Mouse (Mus musculus) lung, postnatal 14 days (tissue): ENCODE measurements around the gene Hcn2.
"Not testable (repeated sequence)": the region's sequence is repeated elsewhere in the genome, so short reads cannot be mapped to it uniquely, and the experiment has no call there.

ENCODE experiments used
- DNase-seq: peaks from one replicate; pipeline ENCODE4 v3.0.0; 2021

Gene Hcn2

DNA sequence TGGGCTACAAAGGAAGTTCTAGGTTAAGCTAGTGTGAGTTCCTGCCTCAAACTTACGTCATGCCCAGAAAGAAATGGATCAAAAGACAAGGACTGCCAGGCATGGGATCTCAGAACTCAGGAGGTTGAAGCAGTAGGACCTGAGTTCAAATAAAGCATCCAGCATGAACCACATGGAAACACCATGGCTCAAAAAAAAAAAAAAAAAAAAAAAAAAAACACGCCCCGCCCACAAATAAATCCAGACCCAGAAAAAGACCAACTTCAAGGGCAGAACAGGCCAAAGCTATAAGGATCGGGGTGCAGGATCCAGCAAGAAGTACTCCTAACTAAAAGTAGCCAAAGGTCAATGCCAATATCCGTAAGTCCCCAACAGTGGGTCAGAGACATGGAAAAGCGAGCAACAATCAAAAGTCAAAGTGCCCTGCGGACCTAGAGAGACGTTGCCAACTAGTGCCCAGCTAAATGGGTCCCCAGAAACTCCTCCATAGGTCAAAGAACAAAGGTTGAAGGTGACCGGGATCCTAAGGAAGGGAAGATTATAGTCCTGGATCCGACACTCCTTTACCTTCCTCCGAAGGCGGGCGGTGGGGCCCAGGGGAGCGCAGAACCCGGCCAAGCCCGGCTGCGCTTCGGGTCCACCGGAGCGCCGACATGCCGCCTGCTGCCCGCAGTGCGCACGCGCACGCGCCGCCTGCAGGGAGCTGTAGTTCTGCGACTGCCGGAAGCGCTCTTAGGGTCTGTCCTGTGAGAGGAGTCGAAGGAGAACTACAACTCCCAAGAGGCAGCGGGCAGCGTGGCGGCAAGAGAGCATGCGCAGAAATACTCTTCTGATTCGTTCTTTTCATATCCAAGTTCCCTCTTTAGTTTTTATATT is 29.7 kb downstream of the Hcn2 start, which contains the start of gene Polrmt:
TSS of gene Polrmt (minus strand) at position 684 of the 876 bp plus-strand sequence.
- peak; percentile 96 for DNase-seq

GRCm38 (mm10) chr10:79746774-79747151 is 30.3 kb downstream of the Hcn2 start:
- no peak for DNase-seq

DNA sequence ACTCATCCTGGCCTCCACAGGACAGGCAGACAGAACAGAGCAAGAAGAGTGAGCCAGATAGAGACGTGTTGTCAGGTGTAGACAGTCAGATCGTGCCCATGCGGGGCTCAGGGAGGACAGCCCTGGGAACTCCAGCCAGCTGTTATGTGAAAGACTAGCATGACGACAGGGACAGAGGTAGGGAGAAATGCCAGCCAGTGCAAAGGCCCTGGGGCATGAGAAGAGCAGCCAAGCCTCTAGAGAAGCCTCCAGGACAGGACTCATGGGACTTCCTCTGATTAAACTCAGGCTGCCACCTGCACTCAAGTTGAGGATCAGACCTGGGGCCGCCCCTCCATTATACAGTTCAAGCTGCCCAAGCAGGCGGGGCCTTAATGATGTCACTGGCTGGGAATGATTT is 32.1 kb downstream of the Hcn2 start:
- DNase-seq, result no peak

- peak; percentile 70 for DNase-seq
Observed at GRCm38 (mm10) chr10:79754856-79755516, 38.6 kb downstream of the Hcn2 start, which contains the start of gene Fgf22. TSS of gene Fgf22 (plus strand) at chr10:79755076.

DNA sequence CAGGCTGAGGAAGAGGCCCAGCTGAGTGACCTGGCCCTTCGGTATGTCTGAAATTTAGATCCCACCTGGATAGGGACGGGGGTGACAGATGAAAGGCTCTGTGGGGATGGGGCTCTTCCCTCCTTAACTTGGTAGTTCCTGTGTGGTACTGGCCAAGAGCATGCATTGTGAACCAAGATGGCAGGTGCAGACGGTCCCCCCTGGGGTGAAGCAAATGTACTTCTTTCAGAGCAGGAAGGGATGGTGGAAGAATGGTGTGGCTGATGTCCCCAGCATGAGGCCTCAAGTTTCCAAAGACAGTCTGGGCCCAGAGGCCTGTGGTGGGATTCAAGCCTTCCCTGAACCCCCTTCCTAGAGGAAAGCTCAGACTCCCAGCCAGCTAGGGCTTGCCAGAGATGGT is 39.4 kb downstream of the Hcn2 start:
- DNase-seq, result no peak

- DNase-seq, result no peak
Observed at GRCm38 (mm10) chr10:79756660-79757059, 40.2 kb downstream of the Hcn2 start.

GRCm38 (mm10) chr10:79759675-79760074 is 43.2 kb downstream of the Hcn2 start:
- not testable (repeated sequence) for DNase-seq

DNA sequence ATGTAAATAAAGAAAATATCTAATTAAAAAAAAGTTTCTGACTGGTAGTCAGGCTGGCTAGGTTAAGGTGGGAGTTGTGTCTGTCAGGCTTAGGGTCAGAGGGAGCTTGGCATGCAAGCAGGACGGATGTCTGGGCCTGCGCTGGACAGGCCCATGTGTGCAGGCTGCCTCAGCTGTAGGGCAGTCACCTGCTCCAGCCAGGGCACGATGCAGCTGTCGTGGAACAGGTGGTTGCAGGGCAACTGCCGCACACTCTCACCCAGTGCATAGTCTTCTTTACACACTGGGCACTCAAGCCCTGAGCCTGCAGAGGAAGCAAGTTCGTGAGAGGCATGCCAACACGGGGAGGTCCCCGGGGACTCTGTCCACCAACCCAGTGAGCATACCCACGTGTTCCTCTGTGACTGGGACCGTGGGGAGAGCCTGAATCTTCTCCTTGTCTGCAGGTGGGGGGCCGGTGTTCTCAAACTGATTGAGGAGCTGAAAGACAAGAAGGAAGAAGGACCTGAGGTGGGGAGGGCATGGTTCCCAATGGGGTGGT is 44.2 kb downstream of the Hcn2 start:
- DNase-seq, result no peak

DNA sequence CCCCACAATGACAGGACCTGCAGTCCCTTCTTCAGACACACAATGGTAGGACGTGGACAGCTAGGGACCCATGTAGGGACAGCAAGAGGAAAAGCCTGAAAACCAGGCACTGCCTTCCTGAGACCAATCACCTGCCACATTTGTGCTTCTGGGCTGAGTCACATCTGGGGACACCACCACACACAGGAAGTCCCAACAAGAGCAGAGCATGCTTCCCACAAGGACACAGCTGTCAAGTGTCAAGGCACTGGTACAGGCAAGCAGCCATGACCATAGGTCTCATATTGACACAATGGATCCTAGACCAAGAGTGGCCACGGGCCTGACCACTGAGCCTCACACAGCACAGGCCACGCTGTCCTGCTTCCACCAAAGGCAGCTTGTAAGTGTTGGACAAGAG is 46.4 kb downstream of the Hcn2 start:
- DNase-seq, result no peak

- DNase-seq, result no peak
Observed at GRCm38 (mm10) chr10:79764234-79764633, 47.8 kb downstream of the Hcn2 start.

- no peak for DNase-seq
Observed at GRCm38 (mm10) chr10:79765228-79765745, 48.9 kb downstream of the Hcn2 start.

DNA sequence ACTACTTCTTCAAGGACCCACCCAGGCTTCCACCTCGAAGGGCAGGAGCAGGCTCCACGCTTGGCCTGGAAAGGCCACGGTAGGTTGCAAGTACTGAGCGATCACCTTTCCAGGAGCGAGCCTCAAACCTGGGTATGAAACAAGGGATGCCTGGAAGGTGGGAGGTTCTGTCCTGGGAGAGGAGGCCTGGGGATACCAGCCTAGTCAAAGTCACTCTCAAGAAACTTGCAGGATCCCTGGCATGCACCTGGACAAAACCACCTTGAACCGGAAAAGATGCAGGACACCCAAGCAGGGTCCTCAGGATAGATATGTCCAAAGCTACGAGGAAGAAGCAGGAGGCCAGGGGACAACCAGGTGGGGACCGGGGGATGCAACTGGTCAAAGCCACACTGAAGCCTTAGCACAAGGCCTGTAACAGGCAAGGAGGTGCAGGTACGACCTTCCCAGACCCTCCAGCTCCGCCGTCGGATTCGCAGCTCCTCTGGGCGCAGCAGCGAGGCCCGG is 49.6 kb downstream of the Hcn2 start:
- DNase-seq, result no peak

DNA sequence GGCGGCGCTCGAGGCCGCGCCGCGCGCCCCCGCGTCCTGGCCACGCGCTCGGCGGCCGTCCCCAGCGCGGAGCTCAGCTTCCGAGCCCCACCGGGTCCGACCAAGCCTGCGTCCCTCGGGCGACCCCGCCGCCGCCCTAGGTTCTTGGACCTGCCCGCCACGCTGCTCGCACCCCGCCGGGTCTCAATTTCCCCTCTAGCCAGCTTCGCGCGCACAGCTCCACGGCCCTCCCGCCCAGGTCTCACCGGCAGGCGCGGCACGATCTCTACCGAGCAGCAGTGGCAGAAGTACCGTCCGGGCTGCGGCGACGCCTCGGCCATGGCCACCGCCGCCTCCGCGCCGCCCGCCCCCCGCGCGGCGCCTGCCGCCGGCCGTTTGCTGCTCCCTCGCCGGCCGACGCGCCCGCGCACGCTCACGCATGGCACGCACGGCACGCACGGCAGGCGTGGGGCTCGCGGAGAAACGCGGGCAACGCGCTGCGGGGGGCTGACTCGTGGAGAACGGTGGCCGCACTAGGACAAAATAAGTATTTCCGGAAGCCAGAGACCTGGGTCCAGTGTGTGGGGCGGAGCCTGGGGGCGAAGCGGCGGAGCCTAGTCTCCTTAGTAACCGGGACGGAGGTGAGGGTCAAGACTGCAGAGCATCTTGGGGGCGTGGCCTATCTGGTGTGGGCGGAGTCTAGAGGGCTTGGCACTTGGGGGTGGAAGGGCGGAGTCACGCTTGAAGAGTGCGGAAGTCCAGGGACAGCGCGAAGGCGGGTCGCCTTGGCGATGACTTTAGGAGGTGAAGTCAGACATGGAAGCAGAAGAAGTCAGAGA is 50.3 kb downstream of the Hcn2 start, which contains the start of gene Rnf126:
TSS of gene Rnf126 (minus strand) at position 445 of the 818 bp plus-strand sequence.
- DNase-seq, result peak; percentile 99

DNA sequence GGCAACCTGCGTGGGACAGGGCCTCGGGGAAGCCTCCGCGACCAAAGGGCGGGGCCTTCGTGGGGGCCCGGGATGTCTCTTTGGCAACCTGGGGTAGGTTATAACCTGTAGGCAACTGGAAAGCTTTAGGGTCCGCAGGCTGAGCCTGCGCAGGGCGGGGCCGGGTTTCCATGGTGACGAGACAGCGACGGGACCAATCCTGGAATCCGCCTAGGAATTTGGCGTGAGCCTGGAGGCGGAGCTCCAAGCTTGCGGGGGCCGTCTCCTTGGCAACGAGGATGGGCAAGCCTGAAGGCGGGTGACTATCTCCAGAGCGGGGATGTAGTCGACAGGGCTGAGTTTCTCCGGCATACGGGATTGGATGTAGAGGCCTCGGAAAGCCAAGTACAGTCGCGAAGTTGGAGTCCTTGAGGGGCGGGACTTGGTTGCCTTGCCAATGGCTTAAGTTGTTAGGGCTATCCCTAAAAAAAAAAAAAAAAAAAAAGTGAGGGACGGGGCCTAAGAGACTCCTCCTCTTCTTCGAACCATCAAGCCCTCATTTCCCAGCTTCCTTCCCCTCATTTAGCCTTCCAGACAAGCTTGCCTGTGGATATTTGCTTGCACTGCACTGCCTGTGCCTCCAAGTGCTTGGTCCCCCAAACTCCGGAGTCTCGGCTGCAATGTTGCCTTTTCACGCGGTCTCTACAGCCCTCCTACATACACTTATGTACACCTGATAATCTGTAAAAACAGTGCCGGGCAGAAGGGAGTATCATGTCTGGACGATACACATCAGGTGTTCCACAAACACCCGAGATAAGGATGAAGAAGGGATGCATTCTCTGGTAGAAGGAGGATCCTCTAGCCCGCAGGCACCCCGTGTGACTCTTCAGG is 51.2 kb downstream of the Hcn2 start:
- DNase-seq, result peak; percentile 91

DNA sequence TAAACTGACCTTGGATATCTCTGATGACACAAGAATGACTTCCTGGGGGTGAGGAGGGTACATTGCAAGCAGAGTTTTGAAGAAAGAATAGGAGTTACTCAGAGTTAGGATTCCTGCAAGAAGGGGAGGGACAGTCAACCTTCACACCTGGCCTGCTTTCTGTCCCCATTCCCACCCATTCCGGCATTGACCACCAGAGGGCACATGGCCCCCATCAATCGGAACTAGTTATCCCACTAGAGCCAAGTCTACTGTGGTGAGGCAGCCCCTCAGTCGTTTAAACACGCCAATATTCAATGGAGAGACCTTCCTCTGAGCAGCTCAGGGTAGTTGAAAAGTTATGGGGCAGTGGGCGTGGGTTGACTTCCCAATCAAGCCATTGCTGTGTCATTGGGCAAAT is 52.0 kb downstream of the Hcn2 start:
- peak; percentile 84 for DNase-seq

- no peak for DNase-seq
Observed at GRCm38 (mm10) chr10:79769329-79769728, 52.9 kb downstream of the Hcn2 start.

- no peak for DNase-seq
Observed at GRCm38 (mm10) chr10:79772320-79772719, 55.9 kb downstream of the Hcn2 start.

DNA sequence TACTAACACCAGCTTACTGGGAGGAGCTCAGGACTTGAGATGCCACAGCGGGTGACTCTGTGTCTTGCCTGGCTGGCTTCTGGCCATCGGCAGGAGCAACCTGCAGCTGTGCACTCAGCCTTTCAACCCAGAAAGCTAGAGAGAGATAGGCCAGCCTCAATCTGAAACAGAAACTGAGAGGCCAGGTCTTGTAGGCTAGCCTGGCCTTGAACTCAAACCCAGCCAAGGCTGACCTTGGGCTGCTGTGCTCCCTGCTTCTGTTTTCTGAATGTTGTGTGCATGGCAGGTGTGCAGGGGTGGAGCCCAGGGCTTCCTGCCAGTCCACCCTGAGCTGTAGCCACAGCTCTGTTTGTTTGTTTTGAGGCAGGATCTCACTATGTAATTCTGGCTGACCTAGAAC is 56.8 kb downstream of the Hcn2 start:
- DNase-seq, result no peak

GRCm38 (mm10) chr10:79774486-79775279 is 58.2 kb downstream of the Hcn2 start:
- DNase-seq, result no peak

GRCm38 (mm10) chr10:79777103-79777531 is 60.7 kb downstream of the Hcn2 start, which contains the start of gene Fstl3:
TSS of gene Fstl3 (plus strand) at chr10:79777272.
- peak; percentile 57 for DNase-seq
